Comparison of ENCODE assay signal across 12 mouse cellular contexts in genomic region chr4:57896631-57897030, GRCm38 (mm10). TPM values are rescaled to one million over a fixed set of nuclear protein-coding genes. Genes with fewer than 3 reads are reported as not detected.
"Had no signal": no experiment of that assay in that cellular context is flagged by ENCODE, and none has a peak within 500 bp of the region (broad histone marks: within the 10 kb centered on the region; RNA-seq: fewer than 3 reads in every experiment).

No protein-coding gene starts in this region.

- H3K9ac ChIP-seq: limb, embryonic 12.5 days; liver, embryonic 14.5 days; midbrain, embryonic 12.5 days had no signal

- H3K9me3 ChIP-seq: limb, embryonic 12.5 days; midbrain, embryonic 12.5 days had no signal

- H3K27ac ChIP-seq: liver, embryonic 14.5 days; midbrain, embryonic 12.5 days had no signal

- H3K36me3 ChIP-seq: midbrain, embryonic 12.5 days had no signal

- DNase-seq: kidney, adult 2 months; layer of hippocampus, adult 9-11 months; layer of hippocampus, postnatal 36 days; liver; lung, adult 18-20 months; right cerebral cortex, postnatal 25 days had no signal

- H3K4me2 ChIP-seq: limb, embryonic 12.5 days; midbrain, embryonic 12.5 days had no signal

- H3K27me3 ChIP-seq: limb, embryonic 12.5 days; midbrain, embryonic 12.5 days had no signal

- ATAC-seq: intestine, embryonic 16.5 days; midbrain, embryonic 16.5 days had no signal

- H3K4me3 ChIP-seq: limb, embryonic 12.5 days; midbrain, embryonic 12.5 days had no signal

RNA-seq across cellular contexts. Expression of gene D630039A03Rik, which starts 19.5 kb away (rescaled TPM):
- total RNA-seq: megakaryocyte-erythroid progenitor cell, adult 5-6 weeks had no signal
- polyA plus RNA-seq: midbrain, embryonic 16.5 days had no signal
